Mouse (Mus musculus): Measurements from ENCODE around the gene Tagln.

The Tagln gene

DNA sequence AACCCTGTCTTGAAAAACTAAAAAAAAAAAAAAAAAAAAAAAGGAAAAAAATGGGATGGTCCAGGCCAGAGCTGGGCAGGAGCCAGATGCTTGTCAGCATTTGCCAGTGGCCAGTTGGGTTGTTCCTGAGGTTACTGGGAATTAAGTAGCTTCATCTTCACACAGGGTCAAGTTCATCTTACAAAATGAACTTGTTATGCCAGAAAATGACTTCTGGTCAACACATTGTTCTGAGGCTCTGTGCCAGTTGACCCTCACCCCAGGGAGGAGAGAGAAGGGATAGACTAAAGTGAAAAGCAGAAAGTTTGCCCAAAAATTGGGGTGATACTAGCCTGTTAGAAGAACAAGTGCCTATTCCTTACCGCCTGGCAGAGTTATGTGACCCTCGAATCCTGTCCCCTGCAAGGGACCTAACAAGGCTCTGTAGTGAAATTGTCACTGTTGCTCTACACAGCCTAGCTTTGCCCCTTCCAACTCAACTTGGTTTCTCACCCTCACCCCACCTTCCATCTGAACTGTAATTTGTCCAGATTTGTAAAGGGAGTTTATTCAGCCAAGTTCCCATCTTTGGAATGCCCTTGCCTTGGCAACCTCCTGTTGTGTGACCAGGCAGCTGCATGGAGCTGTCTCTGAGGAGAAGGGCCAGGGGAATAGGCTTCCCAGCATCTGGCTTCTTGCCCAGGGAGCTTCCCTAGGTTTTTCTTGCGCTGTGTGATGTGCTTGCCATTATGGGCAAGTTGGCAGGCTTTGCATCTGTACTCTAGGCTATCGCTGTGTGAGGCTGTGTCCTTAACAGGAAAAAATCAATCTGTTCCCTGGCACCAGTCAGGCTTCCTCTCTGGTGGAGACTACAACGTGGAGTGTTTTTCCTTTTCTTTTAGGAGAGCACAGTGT lies 18.6 kb downstream of the Tagln start:
- in situ Hi-C loops (cut with MboI; ENCODE audit: low pct_unique_long_range_greater_than_20kb in 1 of 2, low sequenced_read_pairs in 2 of 2, unreplicated experiment in 1 of 2), result no loop called here

DNA sequence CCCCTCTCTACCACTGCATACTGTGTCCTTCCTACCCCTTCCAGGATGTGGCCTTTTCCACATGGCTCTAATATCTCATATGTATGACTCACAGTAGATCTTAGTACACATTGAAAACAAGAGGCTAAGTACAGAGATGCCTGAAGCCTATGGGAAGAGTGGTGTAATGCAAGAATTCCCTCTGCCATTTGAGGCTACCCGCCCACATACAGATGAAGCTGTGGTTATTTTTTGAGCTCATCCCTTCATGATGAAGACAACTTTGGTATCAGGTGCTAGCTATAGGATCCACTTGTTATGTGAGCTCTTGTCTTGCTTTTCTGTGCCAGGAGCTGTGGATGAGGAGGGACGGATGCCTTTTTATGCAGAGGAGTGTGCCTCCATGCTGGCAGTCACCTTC lies 20.2 kb downstream of the Tagln start:
- in situ Hi-C loops (cut with MboI; ENCODE audit: low pct_unique_long_range_greater_than_20kb in 1 of 2, low sequenced_read_pairs in 2 of 2, unreplicated experiment in 1 of 2), result no loop called here

DNA sequence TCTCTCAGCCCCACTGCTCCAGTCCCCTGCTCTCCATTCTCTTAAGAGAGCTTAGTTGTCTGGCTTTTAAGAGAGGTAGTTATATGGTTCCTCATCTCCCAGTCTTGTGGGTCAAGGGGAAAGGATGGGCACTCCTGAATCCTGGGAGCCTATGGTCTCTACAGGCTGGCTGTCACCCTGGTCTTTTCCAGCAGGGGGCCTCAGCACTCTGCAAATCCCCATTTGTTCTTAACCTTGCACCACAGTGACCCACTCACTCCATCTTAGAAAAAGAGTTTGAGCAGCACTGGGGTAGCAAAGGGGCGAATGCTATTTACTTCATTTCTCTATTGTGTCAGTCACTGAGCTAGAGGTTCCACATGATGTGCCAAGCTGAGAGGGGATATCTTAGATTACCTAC lies 24.2 kb downstream of the Tagln start:
- in situ Hi-C loops (cut with MboI; ENCODE audit: low pct_unique_long_range_greater_than_20kb in 1 of 2, low sequenced_read_pairs in 2 of 2, unreplicated experiment in 1 of 2), result no loop called here

DNA sequence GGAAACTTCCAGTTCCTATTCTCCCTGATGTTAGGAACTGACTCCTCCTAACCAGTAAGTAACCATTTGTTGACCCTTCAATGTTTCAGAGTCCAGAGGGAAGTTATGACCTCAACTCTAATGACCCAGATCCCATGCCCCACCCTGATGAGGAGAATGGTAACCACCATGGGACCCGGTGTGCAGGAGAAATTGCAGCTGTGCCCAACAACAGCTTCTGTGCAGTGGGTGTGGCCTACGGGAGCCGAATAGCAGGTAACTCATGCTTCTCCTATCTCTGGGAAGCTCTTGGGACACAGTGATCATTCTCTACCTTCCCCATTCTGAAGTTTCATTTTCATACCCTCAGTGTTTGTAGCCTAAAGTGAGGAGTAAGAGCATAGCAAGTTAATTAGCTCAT lies 24.9 kb downstream of the Tagln start:
- in situ Hi-C loops (cut with MboI; ENCODE audit: low pct_unique_long_range_greater_than_20kb in 1 of 2, low sequenced_read_pairs in 2 of 2, unreplicated experiment in 1 of 2), result no loop called here

DNA sequence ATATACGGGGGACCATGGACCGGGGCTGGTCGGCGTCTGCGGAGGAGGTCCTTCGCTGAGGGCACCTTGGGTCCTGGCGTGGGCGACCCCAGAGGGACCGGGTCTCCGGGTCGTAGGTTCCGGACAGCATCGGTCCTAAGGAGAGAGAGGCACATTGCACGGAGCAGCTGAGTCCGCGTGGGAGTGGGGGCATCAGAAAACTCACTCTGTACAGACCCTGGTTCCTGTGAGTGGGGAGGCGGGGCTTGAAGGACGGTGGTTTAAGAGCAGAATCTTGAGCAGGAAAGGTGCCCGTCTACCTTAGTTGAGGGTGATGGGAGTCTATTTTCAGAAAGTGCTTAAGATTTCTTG lies 28.8 kb downstream of the Tagln start:
- in situ Hi-C loops (cut with MboI; ENCODE audit: low pct_unique_long_range_greater_than_20kb in 1 of 2, low sequenced_read_pairs in 2 of 2, unreplicated experiment in 1 of 2), result no loop called here

DNA sequence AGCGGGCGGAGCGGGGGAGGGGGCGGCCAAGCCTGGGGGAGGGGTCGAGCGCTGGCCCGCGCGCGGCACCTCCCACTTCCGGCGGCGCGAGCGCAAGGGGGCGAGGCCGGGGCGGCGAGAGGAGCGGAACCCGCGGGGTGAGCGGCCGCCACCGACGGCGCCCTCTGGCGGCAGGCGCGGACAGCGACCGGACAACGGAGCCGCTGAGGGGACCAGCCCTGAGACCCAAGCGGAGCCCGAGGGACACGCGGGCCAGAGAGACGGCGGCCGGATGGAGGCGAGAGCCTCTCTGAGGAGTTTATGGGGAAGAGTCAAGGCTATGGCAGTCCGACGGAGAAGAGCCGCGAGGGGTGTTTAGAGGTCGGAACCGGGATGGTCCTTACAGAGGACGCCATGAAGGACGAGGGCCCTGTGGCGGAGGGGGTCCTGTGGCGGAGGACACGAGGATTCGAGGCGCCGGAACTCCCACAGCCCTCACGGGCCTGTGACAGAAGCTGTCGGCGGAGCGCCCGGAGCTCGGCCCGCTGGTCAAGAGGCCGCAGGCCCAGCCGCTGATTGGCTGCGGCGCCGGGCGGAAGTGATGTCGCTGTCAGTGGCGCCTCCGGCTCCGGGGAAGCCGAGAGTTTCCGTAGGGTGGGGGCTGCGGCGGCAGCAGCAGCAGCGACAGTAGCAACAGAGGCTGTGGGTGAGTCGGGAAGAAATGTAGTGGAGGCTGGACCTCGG lies 29.3 kb downstream of the Tagln start, which contains the start of the genes Pcsk7 and Rnf214:
Gene Pcsk7, plus strand, starts transcription at position 143 of the 723 bp plus-strand sequence.
Gene Rnf214, minus strand, starts transcription at position 557 of the 723 bp plus-strand sequence.
- in situ Hi-C loops (cut with MboI; ENCODE audit: low pct_unique_long_range_greater_than_20kb in 1 of 2, low sequenced_read_pairs in 2 of 2, unreplicated experiment in 1 of 2), result no loop called here

DNA sequence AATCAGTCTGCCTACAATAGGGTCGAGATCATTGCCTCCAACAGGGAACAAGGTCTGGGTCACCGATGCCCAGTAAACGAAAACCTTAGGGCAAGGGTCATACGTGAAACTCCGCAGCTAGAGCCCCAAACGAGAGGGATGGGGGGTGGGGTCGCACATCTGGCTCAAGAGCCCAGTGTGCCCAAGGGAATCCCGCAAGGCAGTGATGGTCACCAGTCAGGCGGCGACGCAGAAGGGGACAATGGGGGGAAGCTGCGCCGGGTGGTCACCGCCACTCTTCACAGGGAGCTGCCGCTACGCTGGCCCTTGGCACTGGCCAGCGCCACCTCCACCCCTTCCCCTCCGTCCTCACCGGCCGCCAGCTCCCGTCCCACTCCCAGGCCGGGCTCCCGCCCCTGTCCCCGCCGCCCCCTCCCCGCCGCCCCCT lies 30.0 kb downstream of the Tagln start:
- in situ Hi-C loops (cut with MboI; ENCODE audit: low pct_unique_long_range_greater_than_20kb in 1 of 2, low sequenced_read_pairs in 2 of 2, unreplicated experiment in 1 of 2), result no loop called here

DNA sequence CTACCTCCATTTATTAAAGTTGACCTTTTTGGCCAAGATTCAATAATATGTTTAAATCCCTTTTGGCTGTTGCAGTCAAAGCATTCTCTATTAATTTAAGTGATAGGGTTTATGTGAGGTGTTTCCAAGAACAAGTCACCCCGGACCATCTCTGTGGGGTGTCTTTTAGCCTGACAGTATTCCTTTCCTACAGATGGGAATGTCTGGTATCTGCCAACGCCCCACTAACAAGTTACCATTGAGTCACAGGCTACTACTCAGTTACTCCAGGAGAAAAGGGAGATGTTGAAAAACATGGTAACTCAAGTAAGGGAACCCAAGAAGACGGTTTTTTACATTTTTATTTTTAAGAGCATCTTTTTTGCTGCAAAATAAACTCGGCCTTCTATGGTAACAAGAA lies 30.7 kb downstream of the Tagln start:
- in situ Hi-C loops (cut with MboI; ENCODE audit: low pct_unique_long_range_greater_than_20kb in 1 of 2, low sequenced_read_pairs in 2 of 2, unreplicated experiment in 1 of 2), result no loop called here

DNA sequence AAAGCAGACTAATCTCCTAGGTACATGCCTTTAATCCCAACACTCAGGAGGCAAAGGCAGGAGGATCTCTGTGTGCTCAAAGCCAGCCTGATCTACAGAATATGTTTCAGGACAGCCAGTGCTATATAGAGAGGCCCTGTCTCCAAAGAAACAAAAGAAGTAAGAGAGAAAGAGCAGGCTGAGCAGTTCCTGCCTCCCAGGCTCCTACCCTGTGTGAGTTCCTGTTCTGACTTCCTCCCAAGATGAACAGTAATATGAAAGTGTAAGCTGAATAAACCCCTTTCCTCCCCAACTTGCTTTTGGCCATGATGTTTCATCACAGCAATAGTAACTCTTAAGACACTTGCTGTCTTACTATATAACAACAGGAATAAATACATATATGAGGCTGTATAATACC lies 42.2 kb downstream of the Tagln start:
- in situ Hi-C loops (cut with MboI; ENCODE audit: low pct_unique_long_range_greater_than_20kb in 1 of 2, low sequenced_read_pairs in 2 of 2, unreplicated experiment in 1 of 2), result no loop called here
